13 mouse cellular contexts compared by ENCODE assay signal in the genomic region with DNA sequence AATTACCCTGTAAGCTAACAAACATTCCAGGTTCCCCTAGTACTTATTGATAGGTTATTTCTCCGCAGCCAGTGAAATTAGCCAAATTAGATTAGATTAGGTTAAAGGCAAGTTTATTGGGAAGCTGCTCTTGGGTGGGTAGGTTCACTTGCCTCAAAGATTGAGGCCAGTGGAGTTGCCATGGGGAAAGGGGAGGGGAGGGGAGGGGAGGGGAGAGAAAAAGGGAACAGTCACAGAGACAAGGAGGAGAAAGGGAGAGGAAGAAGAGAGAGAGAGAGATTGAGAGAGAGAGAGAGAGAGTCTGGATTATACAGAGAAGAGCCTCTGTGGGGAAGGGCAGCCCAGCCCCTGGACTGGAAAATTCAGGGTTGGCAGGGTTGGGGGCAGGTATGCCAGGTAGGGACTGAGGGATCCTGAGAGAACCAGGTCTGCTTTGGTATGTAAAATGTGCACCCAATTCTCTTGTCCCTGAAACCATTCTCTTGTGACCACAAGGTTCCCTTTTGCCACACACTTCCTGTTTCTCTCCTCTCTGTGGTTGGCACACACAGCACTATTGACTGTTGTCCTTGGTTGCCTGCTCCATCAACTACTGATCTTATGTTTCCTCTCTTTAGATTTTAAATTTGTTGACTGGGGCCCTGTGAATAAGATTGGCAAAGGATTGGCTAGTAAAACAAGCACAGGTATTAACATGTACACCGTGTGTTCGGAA. TPM values are rescaled to one million over a fixed set of nuclear protein-coding genes. Genes with fewer than 3 reads are reported as not detected.
DNase-seq lines count a peak whose midpoint lies in the region; ATAC-seq lines count a peak whose summit lies in the region.
"Had no signal": no experiment of that assay in that cellular context is flagged by ENCODE, and none has a peak within 500 bp of the region (broad histone marks: within the 10 kb centered on the region; RNA-seq: fewer than 3 reads in every experiment).

No protein-coding gene starts in this region.

- peak overlapping the region; percentile 33; the same call in 1 of the 2 replicates for H3K27ac ChIP-seq in liver, embryonic 15.5 days (replicated peaks)
- H3K27ac ChIP-seq in liver, embryonic 12.5 days = no peak overlapping the region
- H3K27ac ChIP-seq in embryonic facial prominence, embryonic 10.5 days (replicated peaks) = no peak overlapping the region
- H3K27ac ChIP-seq: limb, embryonic 12.5 days had no signal

- no peak overlapping the region for H3K4me2 ChIP-seq in liver, embryonic 15.5 days
- H3K4me2 ChIP-seq in liver, embryonic 12.5 days = no peak overlapping the region
- H3K4me2 ChIP-seq: limb, embryonic 12.5 days had no signal

- no peaks in the 10 kb centered on the region for H3K9me3 ChIP-seq in liver, embryonic 15.5 days (replicated peaks)
- H3K9me3 ChIP-seq in liver, embryonic 12.5 days (replicated peaks) = no peaks in the 10 kb centered on the region
- H3K9me3 ChIP-seq in embryonic facial prominence, embryonic 10.5 days = no peaks in the 10 kb centered on the region
- H3K9me3 ChIP-seq: limb, embryonic 12.5 days had no signal

- no peak overlapping the region for H3K9ac ChIP-seq in liver, embryonic 15.5 days
- H3K9ac ChIP-seq in liver, embryonic 12.5 days = no peak overlapping the region
- H3K9ac ChIP-seq: limb, embryonic 12.5 days had no signal

- DNase-seq in CD4-positive, CD25-positive, alpha-beta regulatory T cell, adult 2 months (ENCODE audit: low read depth, low spot score) = peak; percentile 42
- DNase-seq in brain, adult 2 months (ENCODE audit: low read depth, low spot score) = peak; percentile 35
- peak; percentile 21 to 37 for DNase-seq in monocyte, adult 2 months (ENCODE audit: low read depth in 1 of 2, low spot score in 2 of 2)
- DNase-seq in frontal cortex, postnatal 25 days (ENCODE audit: low spot score in 2 of 2) = no peak
- no peak for DNase-seq in embryonic facial prominence, embryonic 10.5 days (ENCODE audit: low spot score)
- no peak for DNase-seq in right cerebral cortex, postnatal 25 days
- DNase-seq: cerebellum, adult 11 months; layer of hippocampus, postnatal 36 days; right cerebral cortex, postnatal 4 days had no signal

- ATAC-seq in liver, embryonic 15.5 days (ENCODE audit: insufficient read depth) = 0 out of 2 replicates have a peak, but pooled peaks have one; percentile 26
- no peak for ATAC-seq in liver, embryonic 12.5 days
- ATAC-seq: forebrain, embryonic 16.5 days had no signal

- peaks cover 16% of the 10 kb centered on the region for H3K4me1 ChIP-seq in liver, embryonic 15.5 days (replicated peaks)
- H3K4me1 ChIP-seq in liver, embryonic 12.5 days = peaks cover 10% of the 10 kb centered on the region; the same call in 1 of the 2 replicates
- peaks cover 17% of the 10 kb centered on the region; the same call in 1 of the 2 replicates for H3K4me1 ChIP-seq in embryonic facial prominence, embryonic 10.5 days
- H3K4me1 ChIP-seq: limb, embryonic 12.5 days had no signal

- WGBS in liver, embryonic 15.5 days (ENCODE audit: insufficient replicate concordance) = 43% methylated on average over 3 of the region's 3 CpGs
- WGBS in liver, embryonic 12.5 days (ENCODE audit: insufficient replicate concordance) = 61% methylated on average over 3 of the region's 3 CpGs
- 92% methylated on average over 3 of the region's 3 CpGs for WGBS in embryonic facial prominence, embryonic 10.5 days

- H3K36me3 ChIP-seq in liver, embryonic 15.5 days (replicated peaks) = no peaks in the 10 kb centered on the region
- H3K36me3 ChIP-seq in liver, embryonic 12.5 days = no peaks in the 10 kb centered on the region
- H3K36me3 ChIP-seq in embryonic facial prominence, embryonic 10.5 days (replicated peaks) = no peaks in the 10 kb centered on the region
- H3K36me3 ChIP-seq: limb, embryonic 12.5 days had no signal

- H3K4me3 ChIP-seq in liver, embryonic 15.5 days (replicated peaks) = no peak overlapping the region
- no peak overlapping the region for H3K4me3 ChIP-seq in liver, embryonic 12.5 days
- H3K4me3 ChIP-seq in embryonic facial prominence, embryonic 10.5 days = no peak overlapping the region
- H3K4me3 ChIP-seq: limb, embryonic 12.5 days had no signal

- H3K27me3 ChIP-seq in liver, embryonic 15.5 days = no peaks in the 10 kb centered on the region
- H3K27me3 ChIP-seq in liver, embryonic 12.5 days (replicated peaks) = no peaks in the 10 kb centered on the region
- H3K27me3 ChIP-seq in embryonic facial prominence, embryonic 10.5 days (replicated peaks; ENCODE audit: low read depth, poor library complexity, severe bottlenecking) = no peaks in the 10 kb centered on the region
- H3K27me3 ChIP-seq: limb, embryonic 12.5 days had no signal

RNA-seq across cellular contexts. Expression of gene Selenop, which starts 34.4 kb away (rescaled TPM):
- polyA plus RNA-seq in liver, embryonic 15.5 days (2015; fragmentation: Nextera tagmentation; extraction: Ambion mirVana) = 703 and 863 TPM in 2 replicates
- polyA plus RNA-seq in liver, embryonic 12.5 days (2016; fragmentation: Nextera tagmentation; extraction: Ambion mirVana) = 231 and 245 TPM in 2 replicates
- 53.5 and 62.5 TPM in 2 replicates for polyA plus RNA-seq in embryonic facial prominence, embryonic 10.5 days (2016; fragmentation: Nextera tagmentation; extraction: Ambion mirVana)

Comparison
In these comparisons a context has a peak if more than half of its experiments do, and no peak if none do; other contexts are left out.
1. DNase-seq: peak in CD4-positive, CD25-positive, alpha-beta regulatory T cell, adult 2 months (single experiment), brain, adult 2 months (single experiment) and monocyte, adult 2 months (2 of 2); none in frontal cortex, postnatal 25 days (0 of 2), embryonic facial prominence, embryonic 10.5 days (single experiment) and right cerebral cortex, postnatal 25 days (single experiment).